Mouse (Mus musculus): ENCODE measurements at regions not wholly inside any gene's neighbourhood (a gene's known extent, or its start where the extent isn't known, plus 50 kb on each side); places are given as distances from the start of the nearest gene placed in this dataset.

DNA sequence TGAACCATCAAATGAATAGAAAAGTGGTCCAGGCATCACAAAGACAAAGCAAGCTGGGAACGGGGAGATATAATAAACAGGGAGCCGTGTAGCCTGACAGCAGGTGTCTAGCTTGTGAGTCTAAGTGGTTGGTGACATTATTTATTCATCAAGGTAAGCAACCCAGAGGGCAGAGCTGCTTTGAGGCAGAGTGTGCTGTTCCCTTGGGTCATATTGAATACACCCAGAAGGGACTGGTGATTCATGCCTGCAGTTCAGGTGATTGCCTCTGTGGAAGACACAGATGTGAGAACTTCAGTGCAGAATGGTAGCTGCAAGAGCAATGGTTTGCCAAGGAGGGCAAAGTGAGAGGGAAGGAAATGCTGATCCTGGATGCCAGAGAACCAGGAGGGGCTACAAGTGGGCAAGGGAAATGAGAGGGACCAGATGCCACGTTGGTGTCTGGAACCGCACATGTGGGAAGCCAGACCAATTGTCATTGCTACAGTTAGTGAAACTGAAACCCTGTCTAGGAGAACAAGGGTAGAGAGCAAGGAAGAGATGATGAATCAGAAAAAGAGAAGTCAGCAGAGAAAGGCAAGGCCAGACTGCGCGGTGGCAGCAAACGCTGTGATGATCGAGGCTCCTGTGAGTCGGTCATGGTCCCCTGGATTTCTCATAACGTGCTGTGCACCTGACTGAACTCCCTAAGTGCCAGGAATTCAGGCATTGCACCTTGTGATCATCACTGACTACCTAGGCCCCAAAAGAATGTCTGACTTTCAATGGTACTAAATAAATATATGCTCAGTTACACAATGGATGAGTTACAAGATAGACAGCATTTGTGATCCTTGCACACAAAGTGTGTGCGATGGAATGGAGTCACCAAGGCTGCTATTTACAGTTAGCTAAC, 190.0 kb upstream of the Car8 start:
- TF ChIP-seq CTCF (IDR thresholded peaks at IDR 0.05; ENCODE audit: low read depth, low read length) (no peak), POLR2A (IDR thresholded peaks at IDR 0.05; ENCODE audit: borderline replicate concordance, low read depth, low read length) (no peak)

Measured in bone marrow macrophage, adult 2 months (primary cell).